Mouse (Mus musculus): Measurements from ENCODE around the gene Zfp410. TPM values are rescaled to one million over a fixed set of nuclear protein-coding genes. Genes with fewer than 3 reads are reported as not detected.

The Zfp410 gene
- total and polyA plus RNA-seq, 3 experiments: 45.5 to 189 (median 182) TPM

- Histone ChIP-seq H3K9ac (ENCODE audit: control insufficient read depth, low read depth, low read length, poor library complexity, severe bottlenecking) (0 out of 2 replicates have a peak overlapping the region, but pooled peaks have one; percentile 31), H3K27ac (ENCODE audit: control insufficient read depth, low read depth, low read length) (peak overlapping the region; percentile 51)
- peak; percentile 75 for TF ChIP-seq GATA1 (IDR thresholded peaks at IDR 0.05; ENCODE audit: low read depth, low read length)
- TF ChIP-seq CHD1 (IDR thresholded peaks at IDR 0.05; ENCODE audit: low read depth, low read length): no peak
- peak; percentile 50; the same call in 1 of the 2 replicates for TF ChIP-seq ELF1 (IDR thresholded peaks at IDR 0.05; ENCODE audit: low read depth, low read length)
- peak; percentile 76 for TF ChIP-seq MYB (IDR thresholded peaks at IDR 0.05; ENCODE audit: low read depth, low read length)
- no peak for TF ChIP-seq ZKSCAN1 (IDR thresholded peaks at IDR 0.05; ENCODE audit: low read depth, low read length)
- peak; percentile 76 for TF ChIP-seq RCOR1 (IDR thresholded peaks at IDR 0.05; ENCODE audit: low read depth, low read length)
- no peak for TF ChIP-seq POLR2A (IDR thresholded peaks at IDR 0.05; ENCODE audit: control insufficient read depth in 1 of 2, insufficient read depth in 1 of 2, low read depth in 1 of 2, low read length in 2 of 2, poor library complexity in 1 of 2)
- TF ChIP-seq KAT2A (conservative IDR thresholded peaks at IDR 0.05; ENCODE audit: low read depth, low read length): no peak
- no peak for TF ChIP-seq USF2 (IDR thresholded peaks at IDR 0.05; ENCODE audit: borderline replicate concordance in 1 of 2, insufficient read depth in 1 of 2, low read depth in 1 of 2, low read length in 2 of 2)
- no peak for TF ChIP-seq POLR2AphosphoS2 (IDR thresholded peaks at IDR 0.05; ENCODE audit: low read length)
- TF ChIP-seq MYC (IDR thresholded peaks at IDR 0.05; ENCODE audit: low read depth, low read length): peak; percentile 46; the same call in 1 of the 2 replicates
- peak; percentile 61 for TF ChIP-seq TAL1 (IDR thresholded peaks at IDR 0.05; ENCODE audit: low read length)
- peak; percentile 83 for TF ChIP-seq TCF12 (IDR thresholded peaks at IDR 0.05; ENCODE audit: low read depth, low read length)
- no peak for TF ChIP-seq CTCF (IDR thresholded peaks at IDR 0.05 in 2 of 3, conservative IDR thresholded peaks at IDR 0.05 in 1 of 3; ENCODE audit: control insufficient read depth in 1 of 3, insufficient read depth in 1 of 3, low read depth in 2 of 3, low read length in 3 of 3, poor library complexity in 1 of 3, severe bottlenecking in 1 of 3)
- no peak for TF ChIP-seq HCFC1 (IDR thresholded peaks at IDR 0.05; ENCODE audit: low read depth, low read length)
- TF ChIP-seq NRF1 (IDR thresholded peaks at IDR 0.05; ENCODE audit: insufficient read depth, low read depth, low read length, poor library complexity, severe bottlenecking): peak; percentile 16; the same call in 1 of the 2 replicates
- no peak for TF ChIP-seq MAZ (IDR thresholded peaks at IDR 0.05; ENCODE audit: low read depth, low read length)
- no peak for TF ChIP-seq CHD2 (IDR thresholded peaks at IDR 0.05; ENCODE audit: low read length)
- TF ChIP-seq MEF2A (IDR thresholded peaks at IDR 0.05; ENCODE audit: extremely low read depth, insufficient replicate concordance, low read depth, low read length, poor library complexity, severe bottlenecking): peak; percentile 67; the same call in 1 of the 2 replicates
- no peak for TF ChIP-seq ZNF384 (IDR thresholded peaks at IDR 0.05; ENCODE audit: low read depth, low read length)
- TF ChIP-seq RAD21 (IDR thresholded peaks at IDR 0.05; ENCODE audit: low read depth, low read length): no peak
- TF ChIP-seq TBP (IDR thresholded peaks at IDR 0.05; ENCODE audit: low read depth, low read length): no peak
- TF ChIP-seq GABPA (IDR thresholded peaks at IDR 0.05; ENCODE audit: low read depth, low read length): no peak
- TF ChIP-seq EP300 (IDR thresholded peaks at IDR 0.05; ENCODE audit: low read depth in 1 of 2, low read length in 2 of 2): peak; percentile 90 to 96
- TF ChIP-seq MAFK (IDR thresholded peaks at IDR 0.05; ENCODE audit: borderline replicate concordance, low read depth, low read length): no peak
- no peak for TF ChIP-seq POLR2AphosphoS5 (IDR thresholded peaks at IDR 0.05; ENCODE audit: borderline replicate concordance, low read depth, low read length)
- 0 out of 2 replicates have a peak, but pooled peaks have one; percentile 33 for TF ChIP-seq ETS1 (IDR thresholded peaks at IDR 0.05; ENCODE audit: low read depth, low read length)
- no peak for TF ChIP-seq USF1 (IDR thresholded peaks at IDR 0.05; ENCODE audit: low read depth, low read length)
- TF ChIP-seq MAX (IDR thresholded peaks at IDR 0.05; ENCODE audit: low read length): 0 out of 2 replicates have a peak, but pooled peaks have one; percentile 19
- TF ChIP-seq JUND (IDR thresholded peaks at IDR 0.05; ENCODE audit: low read depth, low read length): no peak
- TF ChIP-seq SIN3A (IDR thresholded peaks at IDR 0.05; ENCODE audit: low read length): peak; percentile 70
- TF ChIP-seq ZC3H11A (IDR thresholded peaks at IDR 0.05; ENCODE audit: low read depth, low read length): no peak
- peak; percentile 25; the same call in 1 of the 2 replicates for TF ChIP-seq MXI1 (IDR thresholded peaks at IDR 0.05; ENCODE audit: low read depth, low read length)
- TF ChIP-seq SMC3 (IDR thresholded peaks at IDR 0.05; ENCODE audit: low read depth, low read length): no peak
- no peak for TF ChIP-seq NELFE (IDR thresholded peaks at IDR 0.05; ENCODE audit: low read depth, low read length)
- no peak for TF ChIP-seq BHLHE40 (IDR thresholded peaks at IDR 0.05; ENCODE audit: borderline replicate concordance, low read depth, low read length)
- no peak for TF ChIP-seq E2F4 (IDR thresholded peaks at IDR 0.05; ENCODE audit: borderline replicate concordance, low read depth, low read length)
These were observed 20.4 kb downstream of the Zfp410 start for GRCm38 (mm10) chr12:84336963-84337625.

More at GRCm38 (mm10) chr12:84336963-84337625, 20.4 kb downstream of the Zfp410 start:
- peak; percentile 78 for DNase-seq (ENCODE audit: low read depth, low spot score)
- peaks cover 9 to 10% of the 10 kb centered on the region in 2 experiments for H3K4me1 ChIP-seq (ENCODE audit: control insufficient read depth in 1 of 2, insufficient read depth in 2 of 2, low read length in 2 of 2)
- no peaks in the 10 kb centered on the region for H3K79me2 ChIP-seq (ENCODE audit: control insufficient read depth, insufficient read depth, low read length, poor library complexity)
- H3K4me3 ChIP-seq (ENCODE audit: control insufficient read depth in 1 of 2, insufficient read depth in 1 of 2, low read depth in 2 of 2, low read length in 2 of 2): no peak overlapping the region
- no peaks in the 10 kb centered on the region for H3K27me3 ChIP-seq (ENCODE audit: control insufficient read depth in 1 of 2, insufficient read depth in 2 of 2, low read length in 2 of 2)
- H3K9me3 ChIP-seq (replicated peaks; ENCODE audit: insufficient read depth, low read length): no peaks in the 10 kb centered on the region
- peaks cover 17 to 28% of the 10 kb centered on the region in 2 experiments for H3K36me3 ChIP-seq (ENCODE audit: control insufficient read depth in 1 of 2, insufficient read depth in 2 of 2, low read length in 2 of 2)

Data from MEL (cell line).